Mouse (Mus musculus) midbrain, embryonic 14.5 days (tissue): ENCODE measurements around the gene C1qtnf4. TPM values are rescaled to one million over a fixed set of nuclear protein-coding genes. Genes with fewer than 3 reads are reported as not detected.
A peak's percentile ranks its signal among the peaks of the same experiment; 100 is the strongest.

Experiments
- ATAC-seq: fragments of 200-750 bp; cut with Nextera tagmentation; 2 replicates; pipeline ENCODE4 v1.8.0; 2017; ENCODE audit warnings: moderate number of reproducible peaks, moderate library complexity; ENCODE audit not compliant: low FRiP score, low TSS enrichment
- DNase-seq: peaks from one replicate; pipeline ENCODE4 v3.0.0-alpha.2; 2015
- H3K27ac ChIP-seq: fragments of 300-500 bp; sonication (generic); replicated peaks from 2 replicates; pipeline ENCODE4 v1.5.1; 2014; ENCODE audit warnings: mild to moderate bottlenecking, low read depth, low read length, moderate library complexity
- H3K27me3 ChIP-seq: fragments of 300-500 bp; sonication (generic); 2 replicates; pipeline ENCODE4 v1.6.1; 2014; ENCODE audit warnings: low read length, control low read depth, mixed read lengths; ENCODE audit not compliant: control insufficient read depth, insufficient read depth
- H3K36me3 ChIP-seq: fragments of 300-500 bp; sonication (generic); 2 replicates; pipeline ENCODE4 v1.6.1; 2014; ENCODE audit warnings: low read length, control low read depth; ENCODE audit not compliant: control insufficient read depth, insufficient read depth
- H3K4me1 ChIP-seq: fragments of 300-500 bp; sonication (generic); 2 replicates; pipeline ENCODE4 v1.6.1; 2014; ENCODE audit warnings: mild to moderate bottlenecking, antibody characterized with exemption, low read length, control low read depth; ENCODE audit not compliant: control insufficient read depth, insufficient read depth
- H3K4me2 ChIP-seq: fragments of 300-500 bp; sonication (generic); 2 replicates; pipeline ENCODE4 v1.6.1; 2014; ENCODE audit warnings: mild to moderate bottlenecking, low read length, moderate library complexity
- H3K4me3 ChIP-seq: fragments of 300-500 bp; sonication (generic); replicated peaks from 2 replicates; pipeline ENCODE4 v1.5.1; 2014; ENCODE audit warnings: low read depth, low read length
- H3K9ac ChIP-seq: fragments of 300-500 bp; sonication (generic); replicated peaks from 2 replicates; pipeline ENCODE4 v1.6.1; 2014; ENCODE audit warnings: mild to moderate bottlenecking, low read length, moderate library complexity
- H3K9me3 ChIP-seq: fragments of 300-500 bp; sonication (generic); 2 replicates; pipeline ENCODE4 v1.6.1; 2016; ENCODE audit warnings: low read length, control low read depth, mixed read lengths; ENCODE audit not compliant: control insufficient read depth
- WGBS: fragments of 180-500 bp; shearing (Covaris S2); extraction: QIAGEN DNeasy Blood & Tissue Kit; methylation state at CpG from one replicate; pipeline ENCODE4 v1.1.7; 2014; 5-methylcytosine and 5-hydroxymethylcytosine counted together
- polyA plus RNA-seq: library from polyadenylated mRNA; unstranded; fragments of >200 nt; fragmentation: Nextera tagmentation; extraction: Ambion mirVana; gene quantifications from 2 replicates; pipeline ENCODE4 v1.2.1, GENCODE M21; 2014

Gene C1qtnf4
- polyA plus RNA-seq, 1 experiment from 2014 or later, result 95.3 TPM

DNA sequence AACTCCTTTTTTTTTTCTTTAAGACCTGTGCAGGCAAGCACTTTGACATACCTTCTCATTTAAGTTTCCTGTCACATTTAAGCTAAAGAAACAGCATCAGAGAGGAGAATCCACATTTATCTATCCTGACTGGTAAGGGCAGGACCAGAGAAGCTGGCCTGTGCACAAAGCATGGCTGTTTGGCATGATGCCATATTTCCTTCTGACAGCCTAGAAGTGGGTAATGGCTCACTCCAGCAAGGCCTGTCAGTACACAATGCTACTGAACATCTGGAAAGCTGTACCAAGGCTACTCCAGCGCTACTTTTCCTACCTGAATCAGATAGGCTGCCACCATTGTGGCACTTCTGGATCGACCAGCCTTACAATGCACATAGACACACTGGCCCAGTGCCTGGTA is 28.0 kb downstream of the C1qtnf4 start:
- Histone ChIP-seq H3K27ac (no peak overlapping the region), H3K4me2 (no peak overlapping the region), H3K27me3 (no peaks in the 10 kb centered on the region), H3K9ac (no peak overlapping the region), H3K36me3 (peaks cover 52% of the 10 kb centered on the region), H3K4me1 (peaks cover 25% of the 10 kb centered on the region), H3K9me3 (no peaks in the 10 kb centered on the region), H3K4me3 (no peak overlapping the region)
- 92% methylated on average over 2 of the region's 2 CpGs for WGBS
- DNase-seq, result peak; percentile 59
- no peak for ATAC-seq

DNA sequence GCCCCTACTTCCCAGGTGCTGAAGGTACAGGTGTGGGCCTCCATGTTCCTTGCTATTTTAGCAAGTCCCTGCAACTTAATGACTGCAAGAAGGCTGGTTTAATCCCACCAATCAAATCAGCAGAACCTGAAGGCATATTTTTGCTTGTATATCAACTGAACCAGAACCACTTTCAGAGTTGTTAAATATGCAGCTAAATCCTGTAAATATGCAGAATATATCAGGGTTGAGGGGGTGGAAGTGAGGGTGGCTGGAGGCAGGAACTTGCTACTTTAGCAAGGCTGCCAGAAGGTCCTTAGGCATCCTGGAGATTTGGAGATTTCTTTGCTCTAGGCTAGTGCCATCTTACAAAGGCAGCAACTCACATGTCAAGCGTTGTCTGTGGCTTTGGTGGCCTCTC is 29.9 kb downstream of the C1qtnf4 start:
- WGBS, result 69% methylated on average over 1 of the region's 1 CpGs
- 0 out of 2 replicates have a peak overlapping the region, but pooled peaks have one; percentile 23 for H3K9ac ChIP-seq
- DNase-seq, result no peak

DNA sequence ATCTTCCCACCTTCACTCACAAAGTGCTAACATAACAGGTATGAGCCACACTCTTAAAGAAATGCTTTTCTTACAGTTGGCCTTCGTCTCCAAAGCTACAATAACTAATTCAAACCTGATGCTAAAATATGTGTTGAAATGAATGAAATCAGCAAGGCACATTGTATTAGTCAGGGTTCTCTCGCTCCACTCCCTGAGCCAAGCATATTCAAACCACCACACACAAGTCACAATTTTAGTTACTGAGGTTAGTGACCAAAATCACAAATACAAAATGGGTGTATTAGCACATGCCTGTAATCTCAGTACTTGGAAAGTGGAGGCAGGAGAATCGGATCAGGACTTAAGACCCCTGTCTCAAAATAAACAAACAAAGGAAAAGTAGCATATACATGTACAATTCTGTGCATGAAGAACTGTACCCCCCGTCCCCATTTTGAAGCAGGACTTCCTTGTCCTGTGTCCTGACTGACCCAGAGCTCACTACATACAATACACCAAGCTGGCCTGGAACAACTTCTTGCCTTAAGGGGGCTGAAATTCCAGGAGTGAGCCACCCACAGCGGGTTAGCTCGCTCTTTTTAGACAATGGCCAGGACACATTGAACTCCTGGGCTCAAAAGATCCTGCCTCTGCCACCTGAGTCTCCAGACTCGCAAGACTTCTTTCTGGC is 31.0 kb downstream of the C1qtnf4 start:
- Histone ChIP-seq H3K4me2 (peak overlapping the region; percentile 88), H3K27ac (peak overlapping the region; percentile 91), H3K9me3 (no peaks in the 10 kb centered on the region), H3K36me3 (peaks cover 22% of the 10 kb centered on the region), H3K27me3 (no peaks in the 10 kb centered on the region), H3K9ac (peak overlapping the region; percentile 95), H3K4me1 (peaks cover 25% of the 10 kb centered on the region), H3K4me3 (peak overlapping the region; percentile 60)
- WGBS, result 27% methylated on average over 7 of the region's 7 CpGs
- DNase-seq, result no peak
- ATAC-seq, result peak; percentile 31

More for the DNA sequence above, 29.9 kb downstream of the C1qtnf4 start:
- ATAC-seq, result no peak
- Histone ChIP-seq H3K36me3 (peaks cover 34% of the 10 kb centered on the region), H3K4me2 (peak overlapping the region; percentile 88), H3K4me3 (no peak overlapping the region), H3K27ac (no peak overlapping the region), H3K4me1 (peaks cover 25% of the 10 kb centered on the region), H3K27me3 (no peaks in the 10 kb centered on the region), H3K9me3 (no peaks in the 10 kb centered on the region)

- peak overlapping the region; percentile 88 for H3K4me2 ChIP-seq
- H3K27me3 ChIP-seq, result no peaks in the 10 kb centered on the region
- H3K9me3 ChIP-seq, result no peaks in the 10 kb centered on the region
- peak overlapping the region; percentile 95 for H3K9ac ChIP-seq
- H3K36me3 ChIP-seq, result peaks cover 16% of the 10 kb centered on the region
- ATAC-seq, result peak; percentile 87
- H3K27ac ChIP-seq, result peak overlapping the region; percentile 91
- peak; percentile 78 for DNase-seq
- WGBS, result under 1% methylated on average over 73 of the region's 73 CpGs
- peak overlapping the region; percentile 60 for H3K4me3 ChIP-seq
- peaks cover 25% of the 10 kb centered on the region for H3K4me1 ChIP-seq
These were observed 31.8 kb downstream of the C1qtnf4 start for GRCm38 (mm10) chr2:90917233-90917998.

- WGBS, result 11% methylated on average over 16 of the region's 16 CpGs
These were observed 32.5 kb downstream of the C1qtnf4 start for GRCm38 (mm10) chr2:90917999-90918698.

GRCm38 (mm10) chr2:90921178-90921577 is 35.5 kb downstream of the C1qtnf4 start:
- DNase-seq (no peak), ATAC-seq (no peak)
- Histone ChIP-seq H3K4me3 (no peak overlapping the region), H3K4me1 (peaks cover 15% of the 10 kb centered on the region), H3K4me2 (no peak overlapping the region), H3K27ac (no peak overlapping the region), H3K9ac (no peak overlapping the region), H3K27me3 (no peaks in the 10 kb centered on the region), H3K36me3 (no peaks in the 10 kb centered on the region), H3K9me3 (no peaks in the 10 kb centered on the region)
- 98% methylated on average over 1 of the region's 1 CpGs for WGBS

More at GRCm38 (mm10) chr2:90917999-90918698, 32.5 kb downstream of the C1qtnf4 start:
- Histone ChIP-seq H3K36me3 (peaks cover 9% of the 10 kb centered on the region), H3K4me2 (peak overlapping the region; percentile 88), H3K4me1 (peaks cover 25% of the 10 kb centered on the region), H3K27ac (peak overlapping the region; percentile 91), H3K27me3 (no peaks in the 10 kb centered on the region), H3K9ac (peak overlapping the region; percentile 95), H3K9me3 (no peaks in the 10 kb centered on the region), H3K4me3 (peak overlapping the region; percentile 60)
- DNase-seq, result peak; percentile 31
- peak; percentile 67 for ATAC-seq

DNA sequence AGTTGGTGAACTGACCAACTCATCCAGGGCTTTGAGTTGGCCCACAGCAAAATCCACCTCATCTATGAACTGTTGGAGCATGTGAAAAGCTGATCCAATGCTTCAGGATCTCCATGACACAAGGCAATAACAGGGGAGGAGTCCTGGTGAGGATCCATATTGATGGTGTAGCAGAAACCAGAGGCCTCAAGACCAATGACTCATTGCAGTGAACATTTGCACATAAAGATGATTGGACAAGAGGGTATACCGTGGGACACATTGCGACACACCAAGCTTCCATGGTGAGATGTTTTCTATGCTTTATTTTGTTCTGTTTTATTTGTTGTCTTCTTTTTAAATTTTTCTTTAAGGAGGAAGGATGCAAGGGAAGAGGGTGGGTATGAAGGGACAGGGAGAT is 37.0 kb downstream of the C1qtnf4 start:
- H3K4me2 ChIP-seq, result no peak overlapping the region
- 93% methylated on average over 2 of the region's 2 CpGs for WGBS
- ATAC-seq, result no peak

GRCm38 (mm10) chr2:90928566-90928965 is 42.9 kb downstream of the C1qtnf4 start:
- Histone ChIP-seq H3K27me3 (no peaks in the 10 kb centered on the region), H3K4me2 (no peak overlapping the region), H3K4me1 (no peaks in the 10 kb centered on the region), H3K36me3 (no peaks in the 10 kb centered on the region), H3K9ac (no peak overlapping the region), H3K4me3 (no peak overlapping the region), H3K9me3 (no peaks in the 10 kb centered on the region), H3K27ac (no peak overlapping the region)
- 87% methylated on average over 13 of the region's 13 CpGs for WGBS
- no peak for DNase-seq
- no peak for ATAC-seq

More for the DNA sequence above, 37.0 kb downstream of the C1qtnf4 start:
- Histone ChIP-seq H3K4me1 (peaks cover 6% of the 10 kb centered on the region; the same call in 1 of the 2 replicates), H3K27me3 (no peaks in the 10 kb centered on the region), H3K9me3 (no peaks in the 10 kb centered on the region), H3K9ac (no peak overlapping the region), H3K36me3 (no peaks in the 10 kb centered on the region), H3K27ac (no peak overlapping the region), H3K4me3 (no peak overlapping the region)
- DNase-seq, result no peak
